Mouse (Mus musculus): ENCODE measurements around the gene Akap13.

Akap13 gene

DNA sequence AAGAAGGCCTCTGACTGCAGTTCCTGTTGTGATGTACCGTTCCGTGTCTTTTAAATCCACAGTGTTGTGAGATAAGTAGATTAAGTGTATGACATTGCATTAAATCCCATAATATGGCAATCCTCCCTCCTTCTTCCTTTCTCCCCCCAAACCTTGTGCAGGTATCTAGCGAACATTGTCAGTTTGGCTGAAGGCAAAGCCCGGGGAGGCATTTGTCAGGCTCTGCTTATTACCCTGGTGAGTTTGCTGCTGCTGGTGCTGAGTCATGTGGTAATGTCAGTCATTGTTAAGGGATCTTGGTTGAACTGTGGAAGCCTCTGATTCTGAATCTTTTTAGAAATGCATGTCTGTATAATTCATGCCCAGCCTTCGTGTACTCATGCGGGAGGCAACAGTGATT is 60.1 kb downstream of the Akap13 start:
- no peak for DNase-seq (ENCODE audit: extremely low spot score, low read depth, low spot score)

DNA sequence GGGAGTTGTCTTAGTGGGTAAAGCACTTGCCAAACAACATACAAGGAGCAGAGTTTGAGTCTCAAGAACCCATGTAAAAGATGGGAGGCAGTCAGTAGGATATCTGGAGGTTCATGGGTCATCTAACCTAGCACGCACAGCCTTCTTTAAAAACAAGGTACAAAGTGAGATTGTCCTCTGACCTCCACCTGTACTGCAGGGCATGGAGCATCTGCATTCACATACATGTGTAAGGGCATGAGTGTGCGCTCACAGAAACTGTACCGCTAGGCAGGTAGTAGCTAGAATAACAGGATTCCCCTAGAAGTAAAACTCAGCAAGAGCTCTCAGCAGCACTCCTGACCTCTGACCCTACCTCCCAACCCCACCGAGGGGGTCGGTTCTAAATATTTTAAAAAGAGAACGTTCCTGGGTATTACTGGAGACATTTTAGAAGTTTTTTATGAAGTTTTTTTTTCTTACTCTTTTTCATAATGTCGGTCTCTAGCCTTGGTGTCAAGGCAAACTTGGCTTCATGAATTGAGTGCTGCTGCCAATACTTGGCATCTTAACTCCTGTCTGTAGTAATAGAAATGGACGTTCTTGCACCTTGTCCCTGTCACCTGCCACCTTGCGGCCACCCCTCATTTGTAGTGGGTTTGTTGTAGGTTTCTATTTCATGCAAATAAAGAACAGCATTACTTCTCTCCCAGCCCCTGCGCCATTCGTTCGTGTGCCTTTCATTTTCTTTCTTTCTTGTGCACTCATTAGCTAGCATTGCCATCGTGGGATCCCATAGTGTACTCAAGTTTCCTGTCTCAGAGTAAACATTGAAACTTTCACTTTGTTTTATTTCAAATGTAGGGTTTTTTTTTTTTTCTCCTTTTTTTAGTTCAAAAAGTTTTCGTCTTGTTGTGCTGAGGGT is 61.6 kb downstream of the Akap13 start:
- no peak for DNase-seq (ENCODE audit: extremely low spot score, low read depth, low spot score)

GRCm38 (mm10) chr7:75520531-75520930 is 65.2 kb downstream of the Akap13 start:
- no peak for DNase-seq (ENCODE audit: extremely low spot score, low read depth, low spot score)

DNA sequence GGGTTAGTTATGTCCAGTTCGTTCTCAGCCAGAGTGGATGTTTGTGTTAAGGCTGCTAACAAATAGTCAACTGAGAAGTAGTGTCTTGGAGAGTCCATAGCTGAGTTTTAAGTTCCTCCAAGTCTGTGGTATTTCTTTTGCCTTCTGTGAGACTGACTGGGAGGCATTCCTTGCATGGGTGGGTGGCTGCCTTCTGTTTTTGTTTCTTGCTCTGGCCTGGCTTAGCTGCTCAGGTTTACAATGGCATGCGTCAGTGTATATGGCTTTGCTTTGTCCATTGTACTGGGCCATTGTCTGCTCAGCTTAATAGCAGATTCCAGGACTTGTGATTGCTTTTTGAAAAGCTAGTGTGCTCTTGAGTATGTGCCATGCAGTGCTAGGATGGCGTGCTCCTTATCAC is 65.9 kb downstream of the Akap13 start:
- DNase-seq (ENCODE audit: extremely low spot score, low read depth, low spot score) = no peak

DNA sequence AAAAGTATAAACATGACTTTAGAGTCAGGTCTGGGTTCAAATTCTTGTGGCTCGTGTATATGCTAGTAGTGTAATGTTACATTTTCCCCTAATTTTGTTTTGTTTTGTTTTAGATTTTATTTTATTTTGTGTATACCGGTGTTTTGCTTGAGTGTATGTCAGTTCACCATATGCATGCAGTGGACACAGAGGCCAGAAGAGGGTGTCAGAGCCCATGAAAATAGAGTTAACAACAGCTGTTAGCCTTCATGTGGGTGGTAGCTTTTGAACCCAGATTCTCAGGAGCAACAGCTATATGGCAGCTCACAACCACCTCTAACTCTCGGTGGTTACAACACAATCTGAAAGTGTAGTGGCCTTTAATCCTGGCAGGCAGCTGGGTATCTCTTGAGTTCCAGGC is 66.9 kb downstream of the Akap13 start:
- DNase-seq (ENCODE audit: extremely low spot score, low read depth, low spot score) = no peak

GRCm38 (mm10) chr7:75524789-75525569 is 69.6 kb downstream of the Akap13 start:
- DNase-seq (ENCODE audit: extremely low spot score, low read depth, low spot score) = no peak

GRCm38 (mm10) chr7:75525716-75526401 is 70.5 kb downstream of the Akap13 start:
- DNase-seq (ENCODE audit: extremely low spot score, low read depth, low spot score) = no peak

DNA sequence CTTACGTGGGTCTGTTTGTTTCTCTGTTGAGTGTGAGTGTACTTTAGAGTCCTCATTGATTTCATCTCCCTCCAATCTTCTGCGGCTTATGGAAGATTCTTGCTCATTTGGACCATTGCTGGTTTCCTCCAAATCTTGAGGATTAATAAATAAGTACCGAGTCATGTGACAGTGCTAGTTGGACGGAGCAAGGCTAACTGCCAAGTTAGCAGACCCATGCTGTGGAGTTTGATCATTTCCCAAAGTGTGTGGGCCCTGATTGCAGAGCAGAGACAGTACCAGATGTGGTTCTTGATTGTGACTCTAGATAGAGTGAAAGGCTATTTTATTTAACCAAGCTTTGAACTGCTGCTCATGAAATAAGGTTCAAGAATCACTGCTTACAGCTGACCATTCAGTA is 73.4 kb downstream of the Akap13 start:
- DNase-seq (ENCODE audit: extremely low spot score, low read depth, low spot score) = no peak

- DNase-seq (ENCODE audit: extremely low spot score, low read depth, low spot score) = no peak
Observed at GRCm38 (mm10) chr7:75529857-75530437, 74.6 kb downstream of the Akap13 start.

- DNase-seq (ENCODE audit: extremely low spot score, low read depth, low spot score) = no peak
Observed at GRCm38 (mm10) chr7:75530642-75531041, 75.3 kb downstream of the Akap13 start.

DNA sequence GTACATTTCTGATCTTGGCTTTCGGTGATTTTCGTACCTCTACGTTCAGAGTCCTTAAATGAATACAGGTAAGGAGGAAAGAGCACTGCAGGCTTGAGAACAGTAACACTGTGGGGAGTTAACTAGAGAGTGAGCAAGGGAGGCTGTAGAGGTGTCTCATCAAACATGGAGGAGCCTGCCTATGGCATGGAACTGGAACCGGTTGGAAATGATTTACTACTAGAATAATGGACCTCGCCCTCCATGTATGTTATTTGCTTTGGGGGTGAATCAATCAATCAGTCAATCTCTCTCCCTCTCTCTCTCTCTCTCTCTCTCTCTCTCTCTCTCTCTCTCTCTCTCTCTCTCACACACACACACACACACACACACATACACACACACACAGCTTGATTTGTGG is 77.7 kb downstream of the Akap13 start:
- DNase-seq (ENCODE audit: extremely low spot score, low read depth, low spot score) = no peak

DNA sequence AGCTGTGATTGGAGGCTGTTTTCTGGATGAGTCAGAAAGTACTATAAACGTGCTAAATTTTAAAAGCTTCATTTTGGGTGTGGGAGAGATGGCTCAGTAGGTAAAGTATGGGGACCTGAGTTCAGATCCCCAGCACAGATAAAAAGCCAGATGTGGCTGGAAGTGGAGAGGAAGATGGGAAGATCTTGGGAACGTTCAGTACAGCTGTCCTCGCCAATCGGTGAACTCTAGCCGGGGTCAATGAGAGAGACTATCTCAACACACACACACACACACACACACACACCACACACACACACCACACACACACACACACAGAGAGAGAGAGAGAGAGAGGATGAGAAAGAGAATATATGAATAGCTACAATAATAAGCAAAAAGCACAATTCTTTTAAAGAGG is 81.0 kb downstream of the Akap13 start:
- no peak for DNase-seq (ENCODE audit: extremely low spot score, low read depth, low spot score)

GRCm38 (mm10) chr7:75537567-75537966 is 82.2 kb downstream of the Akap13 start:
- DNase-seq (ENCODE audit: extremely low spot score, low read depth, low spot score) = no peak

DNA sequence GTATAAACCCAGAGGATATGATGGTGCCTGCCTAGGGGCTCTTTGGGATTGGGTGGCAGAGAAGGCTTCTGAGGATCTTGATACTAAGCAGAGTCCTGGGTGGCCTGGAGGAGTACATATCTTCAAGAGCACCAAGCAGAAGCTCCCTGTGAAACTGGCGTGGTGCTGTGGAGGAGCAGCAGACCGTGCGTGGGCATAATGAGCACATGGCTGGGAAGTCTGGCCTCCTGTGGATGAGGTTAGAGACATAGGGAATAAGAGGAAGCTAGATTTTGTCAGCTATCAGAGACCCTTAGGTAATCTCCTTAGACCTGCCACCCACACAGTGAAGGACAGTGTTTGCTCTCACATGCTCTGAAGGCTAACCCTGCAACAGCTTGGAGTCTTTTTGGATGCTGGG is 83.2 kb downstream of the Akap13 start:
- DNase-seq (ENCODE audit: extremely low spot score, low read depth, low spot score) = no peak

DNA sequence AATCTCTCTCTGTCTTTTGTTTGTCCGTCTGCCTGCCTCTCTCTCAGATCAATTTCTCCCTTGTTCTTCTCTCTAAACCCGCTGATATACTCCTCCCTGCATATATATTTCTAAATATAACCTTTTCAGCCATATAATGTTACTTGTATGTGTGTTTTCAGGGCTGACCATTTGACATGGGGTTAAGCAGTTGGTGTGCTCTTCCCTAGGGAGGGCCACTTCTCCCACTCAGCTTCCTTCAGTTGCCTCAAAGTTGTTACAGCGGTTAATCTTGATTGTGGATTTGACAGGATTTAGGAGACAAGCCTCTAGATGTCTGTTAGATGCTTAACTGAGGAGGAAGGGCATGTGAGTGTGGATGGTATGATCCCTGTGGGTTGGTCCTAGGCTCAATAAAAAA is 83.8 kb downstream of the Akap13 start:
- no peak for DNase-seq (ENCODE audit: extremely low spot score, low read depth, low spot score)

GRCm38 (mm10) chr7:75549856-75550255 is 94.5 kb downstream of the Akap13 start:
- no peak for DNase-seq (ENCODE audit: extremely low spot score, low read depth, low spot score)

DNA sequence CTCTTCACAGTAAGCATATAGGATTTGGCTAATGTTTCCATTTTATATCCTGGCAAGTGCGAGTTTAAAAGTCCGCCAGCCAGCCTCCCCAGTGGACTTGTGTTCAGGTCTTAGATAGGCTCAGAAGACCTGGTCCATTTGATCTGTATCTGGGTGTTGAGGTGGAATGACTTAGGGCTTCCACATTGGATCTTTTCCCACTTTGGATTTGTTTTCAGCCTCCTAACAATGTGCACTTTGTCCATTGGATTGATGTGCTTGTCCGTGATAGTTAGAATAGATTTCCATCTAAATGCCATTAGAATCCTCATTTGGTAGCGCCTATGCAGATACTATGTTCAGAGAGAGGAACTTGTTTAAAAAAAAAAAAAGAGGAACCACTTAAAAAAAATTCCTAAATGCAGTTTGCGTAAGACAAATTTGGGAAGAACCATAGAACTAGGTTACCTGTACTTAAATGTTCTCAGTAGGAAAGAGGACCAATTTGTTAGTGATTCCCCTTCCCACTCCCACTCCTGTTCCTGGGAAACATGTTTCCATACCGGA is 95.5 kb downstream of the Akap13 start:
- no peak for DNase-seq (ENCODE audit: extremely low spot score, low read depth, low spot score)

GRCm38 (mm10) chr7:75553002-75553666 is 97.8 kb downstream of the Akap13 start:
- DNase-seq (ENCODE audit: extremely low spot score, low read depth, low spot score) = no peak

GRCm38 (mm10) chr7:75553667-75554045 is 98.3 kb downstream of the Akap13 start:
- no peak for DNase-seq (ENCODE audit: extremely low spot score, low read depth, low spot score)

GRCm38 (mm10) chr7:75554065-75554464 is 98.7 kb downstream of the Akap13 start:
- DNase-seq (ENCODE audit: extremely low spot score, low read depth, low spot score) = no peak
